Mouse (Mus musculus) embryonic stem cell, embryonic (primary cell): ENCODE data around the gene Ogfr.

Experiments used
- CTCF ChIA-PET, 4 experiments: fragments of 300-600 bp in 2 of 4; fragments of 350-600 bp in 2 of 4; sonication (Branson Sonifier 250); formaldehyde crosslinking; loops; one replicate each; lab custom pipeline; 2022; ENCODE audit warnings: inconsistent platforms in 2 of 4; lab: Charles Lee
- POLR2A ChIA-PET, 4 experiments: fragments of 300-600 bp in 2 of 4; fragments of 350-600 bp in 2 of 4; sonication (Branson Sonifier 250); formaldehyde crosslinking; loops; one replicate each; lab custom pipeline; 2022; ENCODE audit warnings: antibody characterized with exemption in 4 of 4, inconsistent platforms in 1 of 4; lab: Charles Lee

Ogfr gene

GRCm38 (mm10) chr2:180589123-180589831, at the start of gene Ogfr:
TSS of gene Ogfr (plus strand) at chr2:180589245.
- CTCF ChIA-PET, result interaction anchor here (0.5 to 3.9 kb wide), 20 partner anchors 8 to 375 kb away, joined by 3 to 18 read pairs (median 3); partner anchors contain the start of genes Bhlhe23 (in 1 of the 4) and Mrgbp (in 1 of the 4)
- POLR2A ChIA-PET, result interaction anchor here (0.6 to 8.6 kb wide), 35 partner anchors 8 to 598 kb away, joined by 3 to 82 read pairs (median 4); partner anchors contain the start of genes Col9a3 (in 3 of the 4), Dido1 (in 2 of the 4), Gid8 (in 2 of the 4) and Rps21 (in 2 of the 4)

GRCm38 (mm10) chr2:180543675-180544074, 45.4 kb upstream of the Ogfr start:
- CTCF ChIA-PET, result interaction anchor here in 1 of 4 experiments (1.2 kb wide), 1 partner anchor 71 kb away, joined by 3 read pairs; no protein-coding TSS in a partner anchor
- POLR2A ChIA-PET, result no interaction called here

GRCm38 (mm10) chr2:180545046-180545445, 44.0 kb upstream of the Ogfr start:
- ChIA-PET CTCF (interaction anchor here in 1 of 4 experiments (1.0 kb wide), 1 partner anchor 72 kb away, joined by 4 read pairs; no protein-coding TSS in a partner anchor), POLR2A (no interaction called here)

GRCm38 (mm10) chr2:180547384-180548106, 41.5 kb upstream of the Ogfr start:
- ChIA-PET CTCF (interaction anchor here in 2 of 4 experiments (0.6 to 1.5 kb wide), 6 partner anchors 31 to 433 kb away, joined by 3 to 5 read pairs (median 3); no protein-coding TSS in a partner anchor), POLR2A (interaction anchor here in 2 of 4 experiments (0.6 to 1.2 kb wide), 5 partner anchors 19 to 1132 kb away, joined by 3 to 7 read pairs (median 4); partner anchors contain the start of gene Mrgbp (in 1 of the 2))

GRCm38 (mm10) chr2:180552340-180552739, 36.7 kb upstream of the Ogfr start:
- ChIA-PET POLR2A (interaction anchor here in 2 of 4 experiments (0.6 to 0.8 kb wide), 2 partner anchors 11 to 30 kb away, joined by 3 read pairs; no protein-coding TSS in a partner anchor), CTCF (interaction anchor here (0.6 to 1.4 kb wide), 5 partner anchors 11 to 918 kb away, joined by 3 read pairs; no protein-coding TSS in a partner anchor)

- CTCF ChIA-PET, result interaction anchor here in 2 of 4 experiments (1.3 to 2.4 kb wide), 2 partner anchors 83 kb away, joined by 3 to 7 read pairs; no protein-coding TSS in a partner anchor
- POLR2A ChIA-PET, result interaction anchor here in 1 of 4 experiments (1.1 kb wide), 1 partner anchor 144 kb away, joined by 3 read pairs; no protein-coding TSS in a partner anchor
Observed at GRCm38 (mm10) chr2:180555219-180555618, 33.8 kb upstream of the Ogfr start.

GRCm38 (mm10) chr2:180556470-180556869, 32.6 kb upstream of the Ogfr start:
- ChIA-PET POLR2A (interaction anchor here in 1 of 4 experiments (0.6 kb wide), 1 partner anchor 495 kb away, joined by 3 read pairs; no protein-coding TSS in a partner anchor), CTCF (interaction anchor here in 1 of 4 experiments (2.4 kb wide), 1 partner anchor 84 kb away, joined by 7 read pairs; no protein-coding TSS in a partner anchor)

- POLR2A ChIA-PET, result interaction anchor here in 1 of 4 experiments (1.0 to 1.5 kb wide), 2 partner anchors 38 to 218 kb away, joined by 3 read pairs; no protein-coding TSS in a partner anchor
Observed at GRCm38 (mm10) chr2:180560245-180560644, 28.8 kb upstream of the Ogfr start.

GRCm38 (mm10) chr2:180562146-180562545, 26.9 kb upstream of the Ogfr start:
- ChIA-PET CTCF (interaction anchor here in 2 of 4 experiments (0.6 to 1.5 kb wide), 3 partner anchors 16 to 133 kb away, joined by 3 to 5 read pairs (median 4); no protein-coding TSS in a partner anchor), POLR2A (interaction anchor here in 2 of 4 experiments (0.9 to 1.3 kb wide), 2 partner anchors 17 to 20 kb away, joined by 3 read pairs; no protein-coding TSS in a partner anchor)

More at GRCm38 (mm10) chr2:180560245-180560644, 28.8 kb upstream of the Ogfr start:
- CTCF ChIA-PET, result interaction anchor here (0.6 to 2.7 kb wide), 10 partner anchors 10 to 284 kb away, joined by 3 to 35 read pairs (median 6); no protein-coding TSS in a partner anchor

GRCm38 (mm10) chr2:180563296-180563695, 25.7 kb upstream of the Ogfr start:
- ChIA-PET POLR2A (interaction anchor here in 2 of 4 experiments (0.9 to 1.3 kb wide), 5 partner anchors 19 to 77 kb away, joined by 3 read pairs; no protein-coding TSS in a partner anchor), CTCF (interaction anchor here in 3 of 4 experiments (1.0 to 1.8 kb wide), 9 partner anchors 10 to 154 kb away, joined by 3 to 8 read pairs (median 5); no protein-coding TSS in a partner anchor)

- POLR2A ChIA-PET, result interaction anchor here in 3 of 4 experiments (0.6 to 1.3 kb wide), 5 partner anchors 11 to 77 kb away, joined by 3 read pairs; no protein-coding TSS in a partner anchor
- CTCF ChIA-PET, result interaction anchor here in 3 of 4 experiments (0.8 to 1.8 kb wide), 10 partner anchors 11 to 217 kb away, joined by 3 to 8 read pairs (median 4); no protein-coding TSS in a partner anchor
Observed at GRCm38 (mm10) chr2:180563841-180564240, 25.2 kb upstream of the Ogfr start.

- ChIA-PET POLR2A (interaction anchor here in 2 of 4 experiments (0.6 kb wide), 2 partner anchors 18 to 217 kb away, joined by 3 to 7 read pairs; no protein-coding TSS in a partner anchor), CTCF (interaction anchor here (0.6 to 1.9 kb wide), 12 partner anchors 12 to 213 kb away, joined by 3 to 23 read pairs (median 5); no protein-coding TSS in a partner anchor)
Observed at GRCm38 (mm10) chr2:180566240-180566913, 22.7 kb upstream of the Ogfr start.

- POLR2A ChIA-PET, result interaction anchor here in 3 of 4 experiments (1.0 to 1.3 kb wide), 3 partner anchors 9 to 13 kb away, joined by 3 read pairs; partner anchors contain the start of gene Mrgbp (in 1 of the 3)
- CTCF ChIA-PET, result interaction anchor here (0.7 to 2.2 kb wide), 13 partner anchors 9 to 306 kb away, joined by 3 to 15 read pairs (median 3); partner anchors contain the start of genes Mrgbp (in 1 of the 4) and Ogfr (in 1 of the 4)
Observed at GRCm38 (mm10) chr2:180569028-180569643, 19.9 kb upstream of the Ogfr start.

GRCm38 (mm10) chr2:180576482-180576881, 12.6 kb upstream of the Ogfr start:
- POLR2A ChIA-PET, result interaction anchor here in 1 of 4 experiments (1.4 kb wide), 1 partner anchor 106 kb away, joined by 4 read pairs; no protein-coding TSS in a partner anchor
- CTCF ChIA-PET, result interaction anchor here (0.6 to 4.4 kb wide), 8 partner anchors 74 to 391 kb away, joined by 3 to 37 read pairs (median 3); partner anchors contain the start of gene Arfgap1 (in 1 of the 4)

GRCm38 (mm10) chr2:180578686-180579085, 10.4 kb upstream of the Ogfr start:
- ChIA-PET CTCF (interaction anchor here (0.6 to 4.4 kb wide), 69 partner anchors 8 to 371 kb away, joined by 3 to 37 read pairs (median 4); partner anchors contain the start of genes Ogfr (in 2 of the 4), Bhlhe23 (in 1 of the 4) and Col9a3 (in 1 of the 4)), POLR2A (interaction anchor here in 3 of 4 experiments (0.6 to 1.5 kb wide), 12 partner anchors 9 to 303 kb away, joined by 3 to 7 read pairs (median 3); partner anchors contain the start of gene Ogfr (in 2 of the 3))
